Mouse (Mus musculus) right cerebral cortex, postnatal 10 days (tissue): ENCODE measurements around the gene Reg3a.
"Not testable (repeated sequence)": the region's sequence is repeated elsewhere in the genome, so short reads cannot be mapped to it uniquely, and the experiment has no call there.

Source experiments
- DNase-seq, 2 experiments: peaks; one replicate each; pipeline ENCODE4 v3.0.0; 2021; ENCODE audit warnings: low spot score in 2 of 2

The Reg3a gene

DNA sequence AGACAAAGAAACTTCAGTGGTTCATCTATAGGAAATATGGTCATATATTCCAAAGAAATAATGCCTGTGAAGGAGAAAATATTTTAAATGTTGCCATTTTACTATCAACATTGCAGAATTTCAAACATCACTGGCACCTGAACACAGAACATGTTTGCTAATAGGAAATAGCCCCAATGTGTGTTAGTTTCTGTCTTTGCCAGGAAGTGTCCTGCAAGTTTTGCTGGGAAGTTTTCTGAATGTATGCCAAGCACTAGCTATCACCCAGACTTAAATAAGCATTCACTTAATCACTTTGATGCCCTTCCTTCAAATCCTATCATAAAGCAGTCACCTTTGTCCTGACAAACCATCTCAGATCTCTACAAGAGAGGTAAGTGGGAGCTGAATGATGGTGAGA lies at the start of gene Reg3a:
Gene Reg3a (plus strand): TSS at position 301 of the 400 bp plus-strand sequence.
- no peak for DNase-seq

DNA sequence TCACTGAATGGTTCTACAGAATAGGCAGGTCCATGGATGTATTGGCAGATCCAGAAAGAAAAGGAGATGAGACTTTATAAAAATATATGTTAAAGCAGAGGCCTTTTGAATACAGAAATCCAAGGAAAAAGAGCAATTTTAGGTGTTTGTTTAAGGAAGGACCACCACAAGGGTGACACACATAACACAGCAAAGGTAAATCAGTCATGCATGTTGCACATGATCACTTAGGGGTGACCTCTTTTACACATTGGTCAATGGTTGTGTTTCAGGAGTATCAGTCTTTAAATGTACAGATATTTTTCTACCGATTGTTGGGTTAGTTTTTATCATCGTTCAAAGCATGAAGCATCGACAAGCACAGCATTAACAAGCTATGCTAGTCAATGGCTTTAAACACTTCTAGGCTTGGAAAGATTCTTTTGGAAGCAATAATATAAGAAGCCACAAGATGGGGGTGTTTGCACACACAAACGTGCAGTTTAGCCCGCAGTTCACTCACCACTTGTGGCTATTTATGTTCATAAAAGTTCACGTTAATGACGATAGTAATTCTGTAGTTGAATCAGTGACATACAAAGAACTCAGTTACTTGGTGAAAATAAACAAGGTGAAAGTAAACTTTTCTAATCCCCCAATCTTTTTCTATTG lies 48.5 kb upstream of the Reg3a start:
- peak; percentile 26 to 36 for DNase-seq

- peak in 1 of 2 experiments; percentile 24 for DNase-seq
These were observed 40.2 kb upstream of the Reg3a start for GRCm38 (mm10) chr6:78340296-78340695.

DNA sequence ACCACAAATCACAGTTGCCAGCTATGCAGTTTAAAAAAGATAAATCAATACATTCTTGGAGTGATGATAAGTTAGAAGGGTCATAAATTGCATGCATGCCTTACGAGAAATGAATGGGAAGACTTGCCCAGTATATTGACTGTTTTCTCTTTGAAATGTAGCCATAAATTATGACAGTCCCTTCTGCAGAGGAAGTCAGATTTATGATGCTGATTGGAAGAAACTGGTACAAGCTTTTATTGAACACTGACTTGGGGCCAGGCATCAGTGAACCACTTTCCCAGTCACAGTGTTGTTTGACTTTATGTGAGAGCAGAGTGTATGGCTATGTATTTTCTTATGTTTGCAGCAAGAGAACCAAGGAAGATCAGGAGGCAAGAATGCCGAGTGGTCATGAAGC lies 38.8 kb upstream of the Reg3a start:
- DNase-seq: no peak

DNA sequence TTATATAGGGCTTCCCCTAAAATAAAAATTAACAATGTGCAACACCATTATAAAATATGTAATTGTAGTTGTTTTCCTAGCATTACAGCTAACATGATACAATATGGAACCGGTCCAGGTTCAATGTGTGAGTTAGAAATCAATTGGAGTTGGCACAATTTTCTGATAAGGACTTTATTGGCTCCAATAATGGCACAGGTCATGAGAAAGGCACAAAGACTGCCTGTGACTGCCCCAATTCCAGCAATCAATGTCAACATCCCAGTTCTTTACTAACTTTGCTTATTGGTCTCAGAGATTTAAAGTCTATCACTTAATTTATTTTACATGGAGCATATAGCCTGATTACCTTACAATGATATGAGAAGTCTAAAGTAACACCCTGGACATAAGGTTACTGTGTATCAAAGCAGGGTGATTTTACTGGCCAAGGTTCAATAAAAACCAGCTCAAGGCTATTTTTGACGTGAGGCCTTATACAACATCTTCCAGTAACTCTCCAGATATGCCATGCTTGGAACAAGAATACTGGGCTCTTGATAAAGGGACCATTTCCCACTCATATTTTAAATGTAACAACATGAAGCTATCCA lies 18.4 kb upstream of the Reg3a start:
- DNase-seq: no peak

GRCm38 (mm10) chr6:78370357-78370756 lies 10.2 kb upstream of the Reg3a start, which contains the start of gene Reg3b:
Gene Reg3b (plus strand): TSS chr6:78370657.
- DNase-seq: no peak

DNA sequence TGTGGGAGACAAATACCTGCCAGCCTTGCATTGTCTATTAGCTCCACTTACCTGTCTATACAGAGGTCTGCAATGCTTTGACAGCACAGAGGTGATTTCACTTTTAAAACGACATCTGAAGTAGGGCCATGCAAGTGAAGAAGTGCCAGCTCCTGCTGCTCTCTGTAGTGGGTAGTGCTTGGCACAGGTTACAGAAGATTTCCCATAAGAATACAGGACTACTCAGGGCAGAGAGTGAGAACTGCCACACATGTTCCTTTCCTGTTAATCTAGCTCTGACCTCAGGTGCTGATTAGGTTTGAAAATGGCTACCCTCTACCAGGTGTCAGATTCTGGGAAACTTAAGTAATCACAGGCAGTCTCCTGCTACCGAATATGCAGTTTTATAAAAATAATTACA lies 1.7 kb upstream of the Reg3a start, which contains the start of gene Reg3d:
Gene Reg3d (minus strand): TSS at position 101 of the 400 bp plus-strand sequence.
- DNase-seq: no peak

DNA sequence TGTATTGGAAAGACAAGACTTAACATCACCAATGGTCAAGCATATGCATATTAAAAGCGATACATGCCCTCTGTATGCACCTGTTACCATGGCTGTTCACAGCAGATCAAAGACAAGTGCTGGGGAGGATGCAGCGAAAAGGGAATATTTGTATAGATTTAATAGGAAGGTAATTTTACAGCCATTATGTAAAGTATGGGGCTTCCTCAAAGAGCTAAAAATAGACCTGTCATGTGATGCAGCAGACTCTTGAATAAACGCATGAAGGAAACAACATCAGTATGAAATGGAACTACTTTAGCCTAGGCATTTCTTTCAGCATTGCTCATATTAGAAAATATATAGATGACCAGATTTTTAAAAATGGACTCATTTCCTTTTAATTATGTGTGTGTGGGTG lies 5.1 kb downstream of the Reg3a start:
- no peak for DNase-seq

- DNase-seq: not testable (repeated sequence)
These were observed 14.8 kb downstream of the Reg3a start, which contains the start of gene Reg2 for GRCm38 (mm10) chr6:78395323-78395722. Gene Reg2 (plus strand): TSS chr6:78395623.

DNA sequence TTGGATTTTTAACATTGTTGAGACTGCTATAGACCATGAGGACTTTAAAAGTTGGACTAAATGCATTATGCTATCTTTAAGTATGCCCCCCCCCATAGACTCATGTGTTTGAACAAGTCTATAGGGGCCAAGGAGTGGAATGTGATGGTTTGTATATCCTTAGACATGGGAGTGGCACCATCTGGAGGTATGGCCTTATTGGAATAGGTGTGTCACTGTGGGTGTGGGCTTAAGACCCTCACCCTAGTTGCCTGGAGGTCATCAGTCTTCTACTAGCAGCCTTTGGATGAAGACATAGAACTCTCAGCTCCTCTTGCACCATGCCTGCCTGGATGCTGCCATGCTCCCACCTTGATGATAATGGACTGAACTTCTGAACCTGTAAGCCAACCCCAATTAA lies 41.9 kb downstream of the Reg3a start, which contains the start of gene Reg1:
Gene Reg1 (plus strand): TSS at position 301 of the 400 bp plus-strand sequence.
- DNase-seq: not testable (repeated sequence)

DNA sequence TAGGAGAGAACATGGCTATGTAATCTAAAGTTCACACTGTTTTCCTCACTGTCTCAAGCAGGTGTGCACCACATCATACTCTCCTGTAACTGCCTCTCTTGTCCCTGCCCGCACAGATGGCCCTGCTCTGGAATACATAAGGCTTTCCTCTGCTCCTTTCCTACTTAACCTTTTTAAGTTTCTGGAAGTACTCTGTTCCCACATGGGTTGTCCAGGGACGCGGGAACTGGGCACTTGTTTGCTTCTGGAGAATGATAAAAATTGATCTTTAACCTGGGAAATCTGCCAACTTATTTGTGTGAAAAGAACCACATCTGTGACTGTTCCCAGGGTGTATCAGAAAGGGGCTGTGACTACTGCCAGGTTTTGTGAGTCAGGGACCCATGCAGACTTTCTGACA lies 45.0 kb downstream of the Reg3a start:
- DNase-seq: no peak
